Mouse (Mus musculus) stomach, embryonic 16.5 days (tissue): ENCODE measurements at regions not wholly inside any gene's neighbourhood (a gene's known extent, or its start where the extent isn't known, plus 50 kb on each side); places are given as distances from the start of the nearest gene placed in this dataset.

ENCODE experiments used
- ATAC-seq: fragments of 200-750 bp; cut with Nextera tagmentation; 2 replicates; pipeline ENCODE4 v1.8.0; 2017; ENCODE audit warnings: moderate number of reproducible peaks, moderate TSS enrichment; ENCODE audit not compliant: insufficient read depth, low FRiP score
- H3K27ac ChIP-seq: fragments of 300-500 bp; sonication (generic); 2 replicates; pipeline ENCODE4 v1.5.1; 2014; ENCODE audit warnings: low read length
- H3K27me3 ChIP-seq: fragments of 300-500 bp; sonication (generic); 2 replicates; pipeline ENCODE4 v1.6.1; 2014; ENCODE audit warnings: low read length, control low read depth, mixed read lengths; ENCODE audit not compliant: control insufficient read depth, insufficient read depth
- H3K36me3 ChIP-seq: fragments of 300-500 bp; sonication (generic); 2 replicates; pipeline ENCODE4 v1.6.1; 2014; ENCODE audit warnings: low read length; ENCODE audit not compliant: control insufficient read depth, insufficient read depth
- H3K4me1 ChIP-seq: fragments of 300-500 bp; sonication (generic); 2 replicates; pipeline ENCODE4 v1.6.1; 2014; ENCODE audit warnings: low read length, control low read depth, mixed read lengths; ENCODE audit not compliant: control insufficient read depth, insufficient read depth
- H3K4me2 ChIP-seq: fragments of 300-500 bp; sonication (generic); 2 replicates; pipeline ENCODE4 v1.6.1; 2014; ENCODE audit warnings: low read depth, low read length, mixed read lengths
- H3K4me3 ChIP-seq: fragments of 300-500 bp; sonication (generic); replicated peaks from 2 replicates; pipeline ENCODE4 v1.5.1; 2014; ENCODE audit warnings: mild to moderate bottlenecking, low read length
- H3K9ac ChIP-seq: fragments of 300-500 bp; sonication (generic); 2 replicates; pipeline ENCODE4 v1.6.1; 2014; ENCODE audit warnings: low read length
- H3K9me3 ChIP-seq: fragments of 300-500 bp; sonication (generic); replicated peaks from 2 replicates; pipeline ENCODE4 v1.6.1; 2016; ENCODE audit warnings: low read length, control low read depth; ENCODE audit not compliant: control insufficient read depth
- WGBS: fragments of 180-500 bp; shearing (Covaris S2); extraction: QIAGEN DNeasy Blood & Tissue Kit; methylation state at CpG from one replicate; pipeline ENCODE4 v1.1.7; 2014; 5-methylcytosine and 5-hydroxymethylcytosine counted together

- Histone ChIP-seq H3K9me3 (no peaks in the 10 kb centered on the region), H3K36me3 (no peaks in the 10 kb centered on the region), H3K4me2 (no peak overlapping the region), H3K4me3 (no peak overlapping the region), H3K4me1 (no peaks in the 10 kb centered on the region), H3K9ac (no peak overlapping the region), H3K27ac (peak overlapping the region; percentile 64), H3K27me3 (no peaks in the 10 kb centered on the region)
- ATAC-seq = peak; percentile 86; the same call in 1 of the 2 replicates
- 40% methylated on average over 15 of the region's 15 CpGs for WGBS
These were observed 352.8 kb upstream of the Nt5c1b start for GRCm38 (mm10) chr12:10016710-10017581.

GRCm38 (mm10) chr12:10035479-10035878 lies 334.3 kb upstream of the Nt5c1b start:
- no peaks in the 10 kb centered on the region for H3K27me3 ChIP-seq
- H3K9ac ChIP-seq = no peak overlapping the region
- no peak overlapping the region for H3K27ac ChIP-seq
- H3K36me3 ChIP-seq = no peaks in the 10 kb centered on the region
- H3K4me1 ChIP-seq = no peaks in the 10 kb centered on the region; the same call in 1 of the 2 replicates
- no peak overlapping the region for H3K4me3 ChIP-seq
- no peaks in the 10 kb centered on the region for H3K9me3 ChIP-seq
- 34% methylated on average over 8 of the region's 8 CpGs for WGBS
- no peak for ATAC-seq
- no peak overlapping the region for H3K4me2 ChIP-seq

GRCm38 (mm10) chr12:10062006-10062514 lies 307.7 kb upstream of the Nt5c1b start:
- Histone ChIP-seq H3K9ac (no peak overlapping the region), H3K9me3 (no peaks in the 10 kb centered on the region), H3K4me2 (no peak overlapping the region), H3K4me3 (no peak overlapping the region), H3K27ac (no peak overlapping the region), H3K4me1 (no peaks in the 10 kb centered on the region), H3K27me3 (no peaks in the 10 kb centered on the region), H3K36me3 (no peaks in the 10 kb centered on the region)
- WGBS = 15% methylated on average over 1 of the region's 1 CpGs
- no peak for ATAC-seq

GRCm38 (mm10) chr12:10078341-10078740 lies 291.4 kb upstream of the Nt5c1b start:
- Histone ChIP-seq H3K27ac (peak overlapping the region; percentile 31; the same call in 1 of the 2 replicates), H3K9me3 (no peaks in the 10 kb centered on the region), H3K9ac (no peak overlapping the region), H3K36me3 (no peaks in the 10 kb centered on the region), H3K4me3 (no peak overlapping the region), H3K27me3 (no peaks in the 10 kb centered on the region), H3K4me1 (no peaks in the 10 kb centered on the region), H3K4me2 (no peak overlapping the region)
- WGBS = 46% methylated on average over 5 of the region's 5 CpGs
- ATAC-seq = no peak

- Histone ChIP-seq H3K9ac (no peak overlapping the region), H3K4me3 (no peak overlapping the region), H3K9me3 (no peaks in the 10 kb centered on the region), H3K36me3 (no peaks in the 10 kb centered on the region), H3K4me1 (no peaks in the 10 kb centered on the region), H3K27me3 (no peaks in the 10 kb centered on the region), H3K4me2 (no peak overlapping the region), H3K27ac (no peak overlapping the region)
- ATAC-seq = no peak
- WGBS = 52% methylated on average over 9 of the region's 9 CpGs
These were observed 290.3 kb upstream of the Nt5c1b start for GRCm38 (mm10) chr12:10079482-10079881.

- Histone ChIP-seq H3K27me3 (no peaks in the 10 kb centered on the region), H3K9ac (no peak overlapping the region), H3K9me3 (no peaks in the 10 kb centered on the region), H3K4me3 (no peak overlapping the region), H3K4me2 (no peak overlapping the region), H3K4me1 (no peaks in the 10 kb centered on the region), H3K36me3 (no peaks in the 10 kb centered on the region), H3K27ac (no peak overlapping the region)
- no peak for ATAC-seq
- WGBS = 38% methylated on average over 1 of the region's 1 CpGs
These were observed 256.8 kb upstream of the Nt5c1b start for GRCm38 (mm10) chr12:10112874-10113453.

- WGBS = 41% methylated on average over 2 of the region's 2 CpGs
- ATAC-seq = no peak
- Histone ChIP-seq H3K27ac (no peak overlapping the region), H3K27me3 (no peaks in the 10 kb centered on the region), H3K4me2 (no peak overlapping the region), H3K4me1 (no peaks in the 10 kb centered on the region), H3K36me3 (no peaks in the 10 kb centered on the region), H3K4me3 (no peak overlapping the region), H3K9ac (no peak overlapping the region), H3K9me3 (no peaks in the 10 kb centered on the region)
These were observed 247.7 kb upstream of the Nt5c1b start for GRCm38 (mm10) chr12:10122102-10122501.

- no peaks in the 10 kb centered on the region for H3K27me3 ChIP-seq
- H3K4me2 ChIP-seq = no peak overlapping the region
- no peaks in the 10 kb centered on the region for H3K9me3 ChIP-seq
- H3K4me1 ChIP-seq = no peaks in the 10 kb centered on the region
- no peak overlapping the region for H3K9ac ChIP-seq
- no peak overlapping the region for H3K4me3 ChIP-seq
- no peak for ATAC-seq
- H3K27ac ChIP-seq = no peak overlapping the region
- 39% methylated on average over 3 of the region's 3 CpGs for WGBS
- no peaks in the 10 kb centered on the region for H3K36me3 ChIP-seq
These were observed 241.7 kb upstream of the Nt5c1b start for GRCm38 (mm10) chr12:10127995-10128573.

- no peaks in the 10 kb centered on the region for H3K27me3 ChIP-seq
- WGBS = 25% methylated on average over 3 of the region's 3 CpGs
- no peak overlapping the region for H3K27ac ChIP-seq
- H3K36me3 ChIP-seq = no peaks in the 10 kb centered on the region
- H3K9me3 ChIP-seq = no peaks in the 10 kb centered on the region
- no peak overlapping the region for H3K9ac ChIP-seq
- no peaks in the 10 kb centered on the region; the same call in 1 of the 2 replicates for H3K4me1 ChIP-seq
- no peak for ATAC-seq
- no peak overlapping the region for H3K4me2 ChIP-seq
- H3K4me3 ChIP-seq = no peak overlapping the region
These were observed 235.6 kb upstream of the Nt5c1b start for GRCm38 (mm10) chr12:10134141-10134540.
